Mouse (Mus musculus): Measurements from ENCODE around the gene Cdcp1. TPM values are rescaled to one million over a fixed set of nuclear protein-coding genes. Genes with fewer than 3 reads are reported as not detected.

Cdcp1 gene
- total and polyA plus RNA-seq, 3 experiments, result 0.11 TPM; not detected in 2

DNA sequence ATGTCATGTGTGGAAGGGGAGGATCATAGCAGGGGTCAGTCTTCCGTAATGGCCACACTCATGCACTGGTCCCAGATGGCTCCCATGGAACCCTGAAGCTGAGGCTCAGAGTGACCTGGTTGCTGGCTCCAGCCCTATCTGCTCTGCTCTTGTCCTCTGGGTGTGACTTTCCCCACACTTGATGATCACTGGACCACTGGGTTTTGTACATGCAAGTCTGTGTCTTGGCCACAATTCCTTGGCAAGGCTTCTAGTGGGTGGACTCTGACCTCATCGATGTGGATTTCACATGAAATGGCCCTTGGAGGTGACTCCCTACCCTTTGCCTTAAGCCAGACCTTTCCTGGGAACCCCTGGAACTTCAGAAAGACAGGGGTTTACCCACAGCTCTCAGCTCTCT lies 62.7 kb downstream of the Cdcp1 start:
- H3K9me3 ChIP-seq (replicated peaks), result no peaks in the 10 kb centered on the region
- H3K4me1 ChIP-seq (ENCODE audit: insufficient read depth, low read depth, low read length), result peaks cover 14% of the 10 kb centered on the region
- no peak overlapping the region for H3K4me3 ChIP-seq (ENCODE audit: low read depth, low read length)
- TF ChIP-seq GATA2 (IDR thresholded peaks at IDR 0.05; ENCODE audit: borderline replicate concordance, low read depth, low read length) (no peak), POLR2AphosphoS5 (IDR thresholded peaks at IDR 0.05; ENCODE audit: insufficient replicate concordance, low read depth, low read length) (no peak)
- peaks cover 32% of the 10 kb centered on the region for H3K27me3 ChIP-seq (ENCODE audit: insufficient read depth, low read length)
- no peaks in the 10 kb centered on the region for H3K36me3 ChIP-seq (replicated peaks)
- DNase-seq (ENCODE audit: low spot score), result no peak
- ATAC-seq (ENCODE audit: extremely low read depth, insufficient number of reproducible peaks, low FRiP score, poor library complexity, severe bottlenecking), result no peak

DNA sequence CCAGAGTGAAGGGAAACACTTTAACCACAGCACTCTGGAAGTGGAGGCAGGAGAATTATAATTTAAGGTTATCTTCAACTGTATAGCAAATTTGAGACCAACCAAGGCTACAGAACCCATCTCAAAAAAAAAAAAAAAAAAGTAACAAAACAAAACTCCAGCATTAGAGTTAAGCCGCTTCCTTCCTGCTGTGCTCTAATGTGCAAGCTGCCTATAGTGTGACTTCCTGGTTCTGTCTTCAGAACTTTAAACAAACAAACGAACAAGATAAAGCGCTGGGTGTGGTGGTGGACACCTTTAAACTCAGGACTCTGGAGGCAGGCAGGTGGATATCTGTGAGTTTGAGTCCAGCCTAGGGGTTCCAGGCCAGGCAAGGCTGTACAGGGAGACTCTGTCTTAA lies 63.8 kb downstream of the Cdcp1 start:
- H3K4me3 ChIP-seq (ENCODE audit: low read depth, low read length), result no peak overlapping the region
- DNase-seq (ENCODE audit: low spot score), result no peak
- peaks cover 39% of the 10 kb centered on the region for H3K27me3 ChIP-seq (ENCODE audit: insufficient read depth, low read length)
- H3K9me3 ChIP-seq (replicated peaks), result no peaks in the 10 kb centered on the region
- H3K4me1 ChIP-seq (ENCODE audit: insufficient read depth, low read depth, low read length), result peaks cover 10% of the 10 kb centered on the region
- no peak for ATAC-seq (ENCODE audit: extremely low read depth, insufficient number of reproducible peaks, low FRiP score, poor library complexity, severe bottlenecking)
- H3K36me3 ChIP-seq (replicated peaks), result no peaks in the 10 kb centered on the region
- TF ChIP-seq TAL1 (conservative IDR thresholded peaks at IDR 0.05; ENCODE audit: low read depth, low read length) (no peak), POLR2AphosphoS5 (IDR thresholded peaks at IDR 0.05; ENCODE audit: insufficient replicate concordance, low read depth, low read length) (no peak), GATA1 (IDR thresholded peaks at IDR 0.05; ENCODE audit: borderline replicate concordance, low read length) (no peak), GATA2 (IDR thresholded peaks at IDR 0.05; ENCODE audit: borderline replicate concordance, low read depth, low read length) (no peak), CTCF (IDR thresholded peaks at IDR 0.05; ENCODE audit: low read depth, low read length) (no peak)

GRCm38 (mm10) chr9:123151561-123151960 lies 64.3 kb downstream of the Cdcp1 start:
- peaks cover 5% of the 10 kb centered on the region; the same call in 1 of the 2 replicates for H3K4me1 ChIP-seq (ENCODE audit: insufficient read depth, low read depth, low read length)
- H3K9me3 ChIP-seq (replicated peaks), result no peaks in the 10 kb centered on the region
- H3K27me3 ChIP-seq (ENCODE audit: insufficient read depth, low read length), result peaks cover 37% of the 10 kb centered on the region
- no peaks in the 10 kb centered on the region for H3K36me3 ChIP-seq (replicated peaks)
- TF ChIP-seq TAL1 (conservative IDR thresholded peaks at IDR 0.05; ENCODE audit: low read depth, low read length) (no peak), GATA2 (IDR thresholded peaks at IDR 0.05; ENCODE audit: borderline replicate concordance, low read depth, low read length) (no peak), POLR2AphosphoS5 (IDR thresholded peaks at IDR 0.05; ENCODE audit: insufficient replicate concordance, low read depth, low read length) (no peak), GATA1 (IDR thresholded peaks at IDR 0.05; ENCODE audit: borderline replicate concordance, low read length) (no peak), CTCF (IDR thresholded peaks at IDR 0.05; ENCODE audit: low read depth, low read length) (no peak)
- no peak overlapping the region for H3K4me3 ChIP-seq (ENCODE audit: low read depth, low read length)
- ATAC-seq (ENCODE audit: extremely low read depth, insufficient number of reproducible peaks, low FRiP score, poor library complexity, severe bottlenecking) (no peak), DNase-seq (ENCODE audit: low spot score) (no peak)

DNA sequence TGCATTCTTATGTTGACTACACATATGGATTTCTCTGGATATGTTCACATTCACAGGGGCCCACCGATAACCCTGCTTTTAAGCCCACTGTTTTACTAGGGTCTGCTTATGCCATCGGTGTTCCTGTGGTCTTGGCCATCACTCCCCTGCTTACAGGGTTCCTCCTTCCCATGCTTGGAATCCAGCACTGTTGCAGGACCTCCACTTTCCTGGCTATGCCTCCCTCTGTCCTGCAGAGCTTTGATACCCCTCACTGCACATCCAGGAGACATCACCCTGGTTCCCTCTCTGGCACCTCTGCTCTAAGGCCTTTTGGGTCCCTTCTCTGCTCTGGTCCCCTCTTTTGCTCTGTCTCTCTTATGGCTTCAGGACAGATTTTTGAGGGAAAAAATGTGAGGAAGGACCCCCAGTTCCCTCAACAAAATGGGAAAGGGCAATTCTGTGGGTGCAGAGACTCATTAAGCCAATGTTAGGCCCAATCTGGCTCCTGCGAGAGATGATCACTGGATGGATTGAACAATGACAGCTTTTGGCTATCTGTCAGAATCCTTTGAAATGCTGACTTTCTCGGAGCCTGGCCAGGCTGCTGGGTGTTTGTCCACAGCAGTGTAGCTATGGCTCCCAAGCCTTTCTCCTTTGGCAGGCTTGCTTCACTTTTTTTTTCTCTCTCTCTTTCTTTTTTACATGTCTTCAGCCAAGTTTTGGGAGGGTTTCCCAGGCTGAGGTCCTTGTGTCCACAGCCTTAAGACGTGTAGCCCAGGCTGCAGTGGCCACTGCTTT lies 65.4 kb downstream of the Cdcp1 start, which contains the start of gene Clec3b:
Clec3b (plus strand) TSS at position 706 of the 780 bp plus-strand sequence.
- ATAC-seq (ENCODE audit: extremely low read depth, insufficient number of reproducible peaks, low FRiP score, poor library complexity, severe bottlenecking) (no peak), DNase-seq (ENCODE audit: low spot score) (no peak)
- H3K4me3 ChIP-seq (ENCODE audit: low read depth, low read length), result no peak within 1 kb of the TSS
- no peak for TF ChIP-seq GATA1 (IDR thresholded peaks at IDR 0.05; ENCODE audit: borderline replicate concordance, low read length)
- TF ChIP-seq GATA2 (IDR thresholded peaks at IDR 0.05; ENCODE audit: borderline replicate concordance, low read depth, low read length), result no peak
- TF ChIP-seq CTCF (IDR thresholded peaks at IDR 0.05; ENCODE audit: low read depth, low read length), result no peak
- no peak for TF ChIP-seq TAL1 (conservative IDR thresholded peaks at IDR 0.05; ENCODE audit: low read depth, low read length)
- no peak for TF ChIP-seq POLR2AphosphoS5 (IDR thresholded peaks at IDR 0.05; ENCODE audit: insufficient replicate concordance, low read depth, low read length)
- 0 out of 2 replicates have a peak, but pooled peaks cover 2% of the 10 kb centered on the region for H3K4me1 ChIP-seq (ENCODE audit: insufficient read depth, low read depth, low read length)
- H3K27me3 ChIP-seq (ENCODE audit: insufficient read depth, low read length), result peaks cover 35% of the 10 kb centered on the region
- H3K36me3 ChIP-seq (replicated peaks), result no peaks in the 10 kb centered on the region
- no peaks in the 10 kb centered on the region for H3K9me3 ChIP-seq (replicated peaks)

DNA sequence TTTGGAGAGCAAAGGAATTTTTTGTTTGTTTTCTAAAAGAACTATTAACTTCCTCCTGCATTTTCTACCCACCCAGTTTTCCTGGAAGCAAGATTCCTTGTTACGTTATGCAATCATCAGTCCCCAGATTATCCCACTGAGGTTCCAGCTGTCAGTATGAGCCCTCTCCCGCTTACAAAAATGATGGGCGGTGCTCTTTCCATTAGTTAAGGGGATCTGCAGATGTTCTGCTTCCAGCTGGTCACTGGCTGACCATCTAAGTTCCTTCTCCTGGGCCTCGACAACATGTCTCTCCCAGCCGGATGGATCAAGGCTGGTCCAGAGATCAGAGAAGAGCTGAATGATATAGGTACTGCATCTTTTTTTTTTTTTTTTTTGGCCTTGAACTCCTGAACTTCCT lies 67.4 kb downstream of the Cdcp1 start:
- Histone ChIP-seq H3K4me3 (ENCODE audit: low read depth, low read length) (no peak overlapping the region), H3K9me3 (replicated peaks) (no peaks in the 10 kb centered on the region), H3K4me1 (ENCODE audit: insufficient read depth, low read depth, low read length) (no peaks in the 10 kb centered on the region), H3K36me3 (replicated peaks) (no peaks in the 10 kb centered on the region), H3K27me3 (ENCODE audit: insufficient read depth, low read length) (peaks cover 29% of the 10 kb centered on the region)
- DNase-seq (ENCODE audit: low spot score) (no peak), ATAC-seq (ENCODE audit: extremely low read depth, insufficient number of reproducible peaks, low FRiP score, poor library complexity, severe bottlenecking) (no peak)
- no peak for TF ChIP-seq POLR2AphosphoS5 (IDR thresholded peaks at IDR 0.05; ENCODE audit: insufficient replicate concordance, low read depth, low read length)
- no peak for TF ChIP-seq CTCF (IDR thresholded peaks at IDR 0.05; ENCODE audit: low read depth, low read length)
- no peak for TF ChIP-seq GATA1 (IDR thresholded peaks at IDR 0.05; ENCODE audit: borderline replicate concordance, low read length)
- TF ChIP-seq TAL1 (conservative IDR thresholded peaks at IDR 0.05; ENCODE audit: low read depth, low read length), result no peak
- no peak for TF ChIP-seq GATA2 (IDR thresholded peaks at IDR 0.05; ENCODE audit: borderline replicate concordance, low read depth, low read length)

- ATAC-seq (ENCODE audit: extremely low read depth, insufficient number of reproducible peaks, low FRiP score, poor library complexity, severe bottlenecking), result no peak
- Histone ChIP-seq H3K9me3 (replicated peaks) (no peaks in the 10 kb centered on the region), H3K36me3 (replicated peaks) (peaks cover 57% of the 10 kb centered on the region)
Measured at GRCm38 (mm10) chr9:123139887-123140614, 75.8 kb downstream of the Cdcp1 start.

More at GRCm38 (mm10) chr9:123139887-123140614, 75.8 kb downstream of the Cdcp1 start:
- H3K27me3 ChIP-seq (ENCODE audit: insufficient read depth, low read length), result no peaks in the 10 kb centered on the region
- no peak overlapping the region for H3K4me3 ChIP-seq (ENCODE audit: low read depth, low read length)
- TF ChIP-seq GATA2 (IDR thresholded peaks at IDR 0.05; ENCODE audit: borderline replicate concordance, low read depth, low read length) (no peak), GATA1 (IDR thresholded peaks at IDR 0.05; ENCODE audit: borderline replicate concordance, low read length) (no peak), CTCF (IDR thresholded peaks at IDR 0.05; ENCODE audit: low read depth, low read length) (no peak), POLR2AphosphoS5 (IDR thresholded peaks at IDR 0.05; ENCODE audit: insufficient replicate concordance, low read depth, low read length) (no peak), TAL1 (conservative IDR thresholded peaks at IDR 0.05; ENCODE audit: low read depth, low read length) (no peak)
- no peak for DNase-seq (ENCODE audit: low spot score)
- H3K4me1 ChIP-seq (ENCODE audit: insufficient read depth, low read depth, low read length), result no peaks in the 10 kb centered on the region

All from G1E (cell line).